Mouse (Mus musculus) inflammation-experienced regulatory T-cells (primary cell): ENCODE data around the gene Snx15. TPM values are rescaled to one million over a fixed set of nuclear protein-coding genes. Genes with fewer than 3 reads are reported as not detected.

Source experiments
- polyA plus RNA-seq, 2 experiments: library from polyadenylated mRNA; unstranded; fragments of 100-300 nt; shearing (Covaris generic); gene quantifications; one replicate each; pipeline ENCODE4 v1.2.1; 2017

The Snx15 gene
- 10 to 100 TPM; 29.5 to 41.7 TPM for polyA plus RNA-seq

DNA sequence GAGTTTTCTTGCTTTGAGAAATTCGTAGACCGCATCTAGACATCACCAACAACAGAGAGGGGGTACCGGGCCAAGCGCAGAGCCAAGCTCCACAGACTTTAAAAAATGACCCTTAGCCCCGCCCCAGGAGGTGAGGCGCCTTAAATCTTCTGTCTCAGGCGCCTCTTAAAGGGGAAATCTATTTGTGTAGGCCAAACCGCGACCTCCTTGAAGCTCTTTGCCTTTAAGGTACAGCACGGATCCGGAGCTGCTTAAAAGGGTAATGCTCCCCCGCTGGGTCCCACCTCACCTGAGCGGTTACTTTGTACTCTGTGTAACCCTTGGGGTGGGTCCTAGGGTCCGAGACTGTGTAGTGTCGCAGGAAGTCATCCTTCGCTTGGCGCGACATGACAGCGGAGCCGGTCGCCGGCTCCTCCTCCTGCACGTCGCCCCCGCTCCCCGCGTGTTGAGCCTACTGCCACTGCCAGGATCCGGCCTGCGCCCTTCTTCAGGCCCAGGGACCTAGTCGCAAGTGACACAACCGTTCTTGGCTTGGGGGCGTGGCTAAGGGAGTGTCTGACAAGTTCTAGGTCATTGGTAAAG lies at the start of gene Snx15:
Gene Snx15, minus strand, starts transcription at position 545 of the 582 bp plus-strand sequence.

DNA sequence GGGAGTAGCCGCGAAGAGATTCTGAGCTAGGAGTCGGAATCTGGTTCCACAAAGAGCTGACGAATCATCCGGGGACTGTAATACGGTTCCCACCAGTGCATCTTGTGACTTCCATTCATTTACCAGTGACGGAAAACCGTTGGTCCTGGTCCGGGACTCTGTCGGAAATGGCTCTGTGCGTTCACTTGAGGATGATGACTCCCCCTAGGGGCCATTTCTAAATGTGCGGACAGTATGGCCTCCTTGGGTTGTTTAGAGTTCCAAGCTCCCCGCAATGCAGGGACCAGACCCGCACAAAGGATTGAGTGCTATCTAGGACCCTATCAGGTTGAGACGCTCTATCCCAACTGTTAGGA lies 13.3 kb upstream of the Snx15 start, which contains the start of gene Arl2:
Gene Arl2, minus strand, starts transcription at position 155 of the 356 bp plus-strand sequence.

DNA sequence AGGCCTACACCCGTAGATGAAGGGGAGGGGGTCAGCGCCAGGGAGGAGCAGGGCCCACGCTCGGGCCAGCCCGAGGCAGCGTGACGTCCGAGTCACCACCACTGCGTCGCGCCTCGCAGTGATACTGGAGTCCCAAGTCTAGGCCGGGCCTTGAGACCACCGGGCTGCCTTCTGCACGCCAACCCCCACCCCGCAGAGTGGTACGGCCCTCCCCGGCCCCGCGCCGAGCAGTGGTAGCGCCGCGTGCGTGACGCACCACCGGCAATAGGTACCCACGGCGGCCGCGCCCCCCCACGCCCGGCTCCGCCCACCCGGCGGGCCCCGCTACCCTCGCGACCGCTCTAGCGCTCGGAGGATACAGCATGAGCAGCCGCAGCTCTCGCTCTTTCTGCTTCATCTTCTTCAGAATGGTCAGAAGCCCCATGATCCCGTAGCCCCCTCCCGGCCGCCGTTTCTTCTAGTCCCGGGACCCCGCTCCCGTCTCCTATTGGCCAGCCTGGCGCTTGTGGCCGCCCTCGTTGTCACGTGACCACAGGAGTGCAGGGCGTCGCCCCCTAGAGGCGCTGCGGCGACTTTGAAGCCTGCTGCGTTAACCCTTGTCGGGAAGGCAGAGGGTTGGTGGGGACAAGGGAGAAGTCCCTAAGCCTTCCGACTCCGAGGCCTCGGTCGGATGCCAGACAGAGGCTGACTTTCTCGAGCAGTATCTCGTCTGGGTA lies 12.7 kb upstream of the Snx15 start, which contains the start of gene Batf2:
Gene Batf2, plus strand, starts transcription at position 306 of the 716 bp plus-strand sequence.

DNA sequence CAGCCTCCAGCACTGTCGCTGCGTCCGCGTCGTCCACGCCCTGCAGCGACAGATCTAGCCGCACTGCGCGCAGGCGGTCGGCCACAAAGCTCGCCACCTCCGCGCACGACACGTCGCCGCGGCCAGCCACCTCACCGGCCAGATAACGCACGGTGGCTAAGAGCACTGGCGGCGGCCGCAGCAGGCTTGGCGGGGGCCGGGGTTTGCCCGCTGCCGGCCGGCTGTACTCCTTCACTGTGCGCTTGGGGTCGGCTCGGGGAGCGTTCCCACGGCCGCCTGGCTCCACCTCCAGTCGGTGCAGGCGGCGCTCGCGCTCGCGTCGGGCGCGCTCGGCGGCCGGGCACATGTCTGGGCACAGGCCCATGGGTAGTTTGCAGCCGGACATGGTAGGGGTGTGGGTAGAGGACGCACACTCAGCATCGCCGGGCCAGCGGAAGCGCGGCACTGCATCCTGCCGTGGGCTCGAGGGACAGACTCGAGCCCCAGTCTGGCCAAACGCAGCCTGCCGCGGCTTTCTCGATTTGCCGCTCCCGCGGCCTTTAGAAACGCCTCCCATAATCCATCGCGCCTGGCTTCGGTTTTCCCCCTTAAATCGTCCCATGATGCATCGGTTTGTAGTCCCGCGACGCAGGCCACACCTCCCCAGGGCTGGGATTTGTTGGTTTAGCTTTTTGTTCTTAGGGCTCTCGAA lies 10.0 kb downstream of the Snx15 start, which contains the start of gene Sac3d1:
Gene Sac3d1, minus strand, starts transcription at position 665 of the 691 bp plus-strand sequence.

DNA sequence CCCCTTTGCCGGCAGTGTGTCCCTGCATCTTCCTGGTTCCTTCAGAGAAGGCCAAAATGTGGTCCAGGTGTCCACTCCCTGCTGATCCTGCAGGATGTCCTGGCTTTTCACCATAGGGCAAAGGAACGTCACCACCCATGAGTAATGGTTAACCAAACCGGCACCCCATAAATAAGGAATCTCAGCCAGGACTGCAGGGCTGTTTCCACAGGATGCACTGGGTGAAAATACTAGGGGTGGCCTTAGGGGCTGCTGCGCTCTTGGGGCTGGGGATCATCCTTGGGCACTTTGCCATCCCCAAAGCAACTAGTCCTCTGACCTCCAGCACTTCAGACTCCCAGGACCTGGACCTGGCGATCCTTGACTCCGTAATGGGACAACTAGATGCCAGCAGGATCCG lies 22.5 kb downstream of the Snx15 start, which contains the start of gene Naaladl1:
Gene Naaladl1, plus strand, starts transcription at position 197 of the 400 bp plus-strand sequence.

DNA sequence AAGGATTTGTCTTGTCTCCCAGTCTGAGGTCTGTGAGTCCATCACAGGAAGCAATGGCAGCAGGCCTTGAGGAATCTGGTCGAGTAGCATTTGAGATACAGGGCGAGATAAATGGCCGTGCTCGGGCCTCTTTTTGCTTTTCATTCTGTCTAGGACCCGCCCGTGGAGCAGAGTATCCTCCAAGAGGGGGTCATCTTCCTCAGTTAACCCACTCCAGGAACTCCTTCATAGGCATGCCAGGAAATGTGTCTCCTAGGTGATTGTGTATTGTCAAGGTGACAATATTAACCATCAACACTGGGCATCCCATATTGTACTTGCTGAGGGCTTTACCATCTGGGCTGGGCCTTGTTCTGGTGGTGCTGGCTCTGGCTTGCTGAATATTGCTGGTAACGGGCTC lies 34.0 kb downstream of the Snx15 start, which contains the start of gene AC131692.1:
Gene AC131692.1, plus strand, starts transcription at position 301 of the 400 bp plus-strand sequence.

DNA sequence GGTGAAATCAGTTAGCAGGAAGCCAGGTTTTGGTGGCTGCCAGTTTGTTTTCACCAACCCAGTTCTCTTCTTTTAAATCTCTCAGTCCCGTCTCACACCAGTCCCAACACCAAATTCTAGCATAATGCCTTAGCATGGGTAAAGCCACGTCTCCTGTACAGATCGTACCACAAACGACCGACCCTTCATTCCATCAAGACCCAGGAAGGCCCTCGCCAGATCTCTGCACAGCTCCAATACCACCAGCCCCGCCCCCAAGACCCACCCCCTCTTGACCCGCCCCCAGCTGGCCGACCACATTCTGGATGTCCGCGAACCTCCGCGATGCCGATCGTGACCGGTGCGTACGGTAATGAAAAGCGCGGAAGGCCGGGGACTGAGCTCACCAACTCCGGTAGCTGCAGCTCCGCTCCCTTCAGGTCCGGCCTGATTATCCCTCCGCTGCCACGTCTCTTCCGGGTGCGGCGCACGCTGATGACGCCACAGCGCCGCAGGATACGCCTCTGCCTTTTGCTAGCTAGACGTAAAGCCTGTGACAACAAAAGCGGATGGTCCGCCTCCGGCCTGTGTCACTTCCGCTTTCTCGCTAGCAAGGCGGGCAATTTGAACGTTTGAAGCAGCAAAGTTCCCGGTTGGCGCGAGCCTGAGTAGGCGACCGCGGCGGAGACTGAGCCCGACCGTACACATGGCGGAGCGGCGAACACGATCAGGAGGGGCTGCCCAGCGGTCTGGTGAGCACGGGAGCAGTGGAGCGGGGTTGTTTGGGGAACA lies 43.4 kb downstream of the Snx15 start, which contains the start of the genes Zfpl1 and Cdca5:
Gene Zfpl1, minus strand, starts transcription at position 479 of the 771 bp plus-strand sequence.
Gene Cdca5, plus strand, starts transcription at position 506 of the 771 bp plus-strand sequence.

DNA sequence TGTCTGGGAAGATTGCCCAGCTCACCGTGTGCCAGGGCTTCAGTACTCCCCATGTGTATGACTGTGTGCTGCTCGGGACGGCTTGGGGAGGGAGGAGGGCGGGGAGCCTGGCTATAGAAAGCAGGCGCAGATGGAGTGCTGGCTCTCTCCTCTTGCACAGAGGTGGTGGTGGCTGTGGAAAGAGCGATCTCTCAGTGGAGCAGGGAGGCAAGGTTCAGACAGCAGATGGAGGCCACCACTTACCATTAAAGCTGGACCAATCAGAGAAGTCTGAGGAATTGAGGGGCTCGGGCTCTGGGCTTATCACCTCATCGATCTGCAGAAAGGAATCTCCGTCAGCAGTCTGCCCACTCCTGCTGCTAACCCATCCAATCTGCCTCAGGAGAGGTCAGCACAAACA lies 45.9 kb downstream of the Snx15 start, which contains the start of gene Gm28374:
Gene Gm28374, minus strand, starts transcription at position 101 of the 400 bp plus-strand sequence.

DNA sequence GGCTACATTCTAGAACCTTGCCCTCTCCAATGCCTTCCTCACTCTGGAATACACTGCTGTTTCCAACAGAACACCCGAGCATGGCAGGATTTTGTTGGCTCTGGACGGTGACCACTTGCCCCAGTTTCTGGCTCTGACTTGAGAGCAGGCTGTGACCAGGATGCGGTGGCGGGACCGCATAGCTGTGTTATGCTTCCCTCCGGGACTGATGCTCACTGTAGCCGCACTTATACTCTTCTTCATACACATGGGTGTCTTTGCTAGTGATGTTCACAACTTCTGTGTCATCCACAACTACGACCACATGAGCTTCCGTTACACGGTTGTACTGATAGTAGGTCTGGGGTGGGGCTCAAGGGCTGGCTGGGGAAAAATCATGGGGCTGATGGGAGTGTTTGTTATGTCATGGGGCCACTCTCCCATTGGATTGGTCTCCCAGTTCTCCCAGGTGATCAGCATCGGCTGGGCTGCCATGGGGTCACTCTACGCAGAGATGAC lies 48.1 kb downstream of the Snx15 start, which contains the start of gene Tmem262:
Gene Tmem262, plus strand, starts transcription at position 51 of the 498 bp plus-strand sequence.

DNA sequence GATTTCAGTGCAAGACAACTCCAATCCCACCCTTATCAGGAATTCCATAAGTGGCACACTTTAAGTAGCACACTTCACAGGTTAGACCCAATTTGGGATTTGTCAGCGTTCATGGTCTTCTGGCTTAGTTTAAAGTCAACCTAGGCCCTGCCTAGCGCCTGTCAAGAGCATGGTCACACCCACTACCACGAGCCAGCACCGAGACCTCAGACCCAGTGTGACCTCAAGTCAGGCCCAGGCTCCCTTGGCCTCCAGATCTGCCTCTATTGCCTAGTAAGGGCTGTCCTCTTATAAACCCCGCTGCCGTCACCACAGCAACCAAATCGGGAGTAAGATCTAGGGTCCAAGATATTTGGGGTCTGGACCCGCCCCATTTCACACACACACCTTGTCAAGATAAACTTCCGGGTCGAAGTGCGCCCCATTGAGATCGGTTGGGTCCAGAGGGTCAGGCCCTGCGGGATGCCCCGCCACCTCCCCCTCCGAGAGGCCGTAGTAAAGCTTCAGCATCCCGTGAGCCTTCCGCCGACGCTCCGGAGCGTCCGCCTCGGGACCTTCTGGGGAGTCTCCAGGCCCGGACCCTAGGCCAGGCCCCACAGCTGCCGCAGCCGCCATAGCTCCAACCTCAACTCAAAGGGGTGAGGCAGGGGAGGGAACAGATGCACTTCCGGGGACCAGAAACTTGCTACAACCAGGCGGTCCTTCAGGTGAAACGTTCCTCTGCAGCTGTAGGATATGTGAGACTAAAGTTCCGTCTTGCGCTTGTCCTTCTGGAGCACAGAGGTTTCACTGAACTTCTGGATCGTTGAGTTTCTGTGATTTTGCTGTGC lies 51.3 kb downstream of the Snx15 start, which contains the start of gene Vps51:
Gene Vps51, minus strand, starts transcription at position 668 of the 830 bp plus-strand sequence.

Other genes with a start within 250 kb of the Snx15 start
- gene Tigd3, start 234.2 kb downstream of the Snx15 start, polyA plus RNA-seq = 1 to 10 TPM in 1 of 2 experiments, under 1 TPM in 1; 0.66 to 1.5 TPM
- 100 to 1,000 TPM; 161 to 208 TPM for gene Dpf2, start 215.3 kb downstream of the Snx15 start, polyA plus RNA-seq
- 1 to 10 TPM in 1 of 2 experiments, under 1 TPM in 1; 0.46 to 1.6 TPM for gene Cdc42ep2, start 203.5 kb downstream of the Snx15 start, polyA plus RNA-seq
- 10 to 100 TPM; 37.4 to 48.6 TPM for gene Pola2, start 164.1 kb downstream of the Snx15 start, polyA plus RNA-seq
- under 1 TPM in 1 of 2 experiments, not detected in 1; 0.89 TPM for gene Slc22a20, start 142.2 kb downstream of the Snx15 start, polyA plus RNA-seq
- 10 to 100 TPM; 64.1 to 70.3 TPM for gene Capn1, start 112.4 kb downstream of the Snx15 start, polyA plus RNA-seq
- gene Syvn1, start 81.7 kb downstream of the Snx15 start, polyA plus RNA-seq = 10 to 100 TPM; 48.2 to 68.1 TPM
- gene Mrpl49, start 70.5 kb downstream of the Snx15 start, polyA plus RNA-seq = 10 to 100 TPM; 37.1 to 49.2 TPM
- 100 to 1,000 TPM; 732 to 759 TPM for gene Fau, start 70.5 kb downstream of the Snx15 start, polyA plus RNA-seq
- gene Znhit2, start 67.1 kb downstream of the Snx15 start, polyA plus RNA-seq = 10 to 100 TPM; 35.7 to 43.9 TPM
- gene Tm7sf2, start 59.9 kb downstream of the Snx15 start, polyA plus RNA-seq = 10 to 100 TPM; 14.2 to 15.2 TPM
- gene Vps51, start 51.1 kb downstream of the Snx15 start, polyA plus RNA-seq = 100 to 1,000 TPM in 1 of 2 experiments, 10 to 100 TPM in 1; 79.1 to 114 TPM
- gene Tmem262, start 48.3 kb downstream of the Snx15 start, polyA plus RNA-seq = 1 to 10 TPM in 1 of 2 experiments, not detected in 1; 2.5 TPM
- gene Gm28374, start 46.0 kb downstream of the Snx15 start, polyA plus RNA-seq = under 1 TPM; 0.68 to 0.80 TPM
- gene Zfpl1, start 43.3 kb downstream of the Snx15 start, polyA plus RNA-seq = 10 to 100 TPM; 47.3 to 48.0 TPM
- gene Cdca5, start 43.3 kb downstream of the Snx15 start, polyA plus RNA-seq = 1 to 10 TPM in 1 of 2 experiments, not detected in 1; 1.9 TPM
- gene AC131692.1, start 33.9 kb downstream of the Snx15 start, polyA plus RNA-seq = 1 to 10 TPM in 1 of 2 experiments, not detected in 1; 1.3 TPM
- 1 to 10 TPM in 1 of 2 experiments, under 1 TPM in 1; 0.14 to 1.2 TPM for gene Naaladl1, start 22.5 kb downstream of the Snx15 start, polyA plus RNA-seq
- 10 to 100 TPM; 17.7 to 37.8 TPM for gene Sac3d1, start 9.7 kb downstream of the Snx15 start, polyA plus RNA-seq
- gene Batf2, start 12.7 kb upstream of the Snx15 start, polyA plus RNA-seq = not detected
- 10 to 100 TPM; 18.3 to 30.3 TPM for gene Arl2, start 13.2 kb upstream of the Snx15 start, polyA plus RNA-seq
- gene Majin, start 56.1 kb upstream of the Snx15 start, polyA plus RNA-seq = 1 to 10 TPM in 1 of 2 experiments, not detected in 1; 1.2 TPM
- gene Gpha2, start 98.1 kb upstream of the Snx15 start, polyA plus RNA-seq = not detected
- gene Ppp2r5b, start 107.6 kb upstream of the Snx15 start, polyA plus RNA-seq = 10 to 100 TPM; 21.9 to 26.7 TPM
- 10 to 100 TPM; 23.5 to 31.5 TPM for gene Atg2a, start 113.4 kb upstream of the Snx15 start, polyA plus RNA-seq
- 10 to 100 TPM; 22.3 to 27.6 TPM for gene Ehd1, start 148.4 kb upstream of the Snx15 start, polyA plus RNA-seq
- under 1 TPM; 0.11 to 0.46 TPM for gene Cdc42bpg, start 178.2 kb upstream of the Snx15 start, polyA plus RNA-seq
- 10 to 100 TPM; 48.2 to 74.8 TPM for gene Men1, start 206.7 kb upstream of the Snx15 start, polyA plus RNA-seq
- 100 to 1,000 TPM; 153 to 184 TPM for gene Map4k2, start 212.8 kb upstream of the Snx15 start, polyA plus RNA-seq
- 100 to 1,000 TPM; 262 to 306 TPM for gene Sf1, start 235.4 kb upstream of the Snx15 start, polyA plus RNA-seq